ENCODE assay signal across 1 mouse cellular context in genomic region chr2:9890906-9891305, GRCm38 (mm10).
TF ChIP-seq lines count a peak whose summit lies in the region.

No protein-coding gene starts in this region.

TF ChIP-seq in CH12.LX, 34 proteins besides CTCF, POLR2A, EP300 and RAD21:
- TF ChIP-seq UBTF (IDR thresholded peaks at IDR 0.05; ENCODE audit: low read depth, low read length) (no peak), JUND (conservative IDR thresholded peaks at IDR 0.05; ENCODE audit: low read depth, low read length) (no peak), NELFE (IDR thresholded peaks at IDR 0.05; ENCODE audit: low read depth, low read length) (no peak), KAT2A (IDR thresholded peaks at IDR 0.05; ENCODE audit: insufficient replicate concordance, low read length) (no peak), MAZ (IDR thresholded peaks at IDR 0.05; ENCODE audit: low read depth, low read length) (no peak)
